Mouse (Mus musculus): ENCODE data around the gene Stat6.

Gene Stat6

DNA sequence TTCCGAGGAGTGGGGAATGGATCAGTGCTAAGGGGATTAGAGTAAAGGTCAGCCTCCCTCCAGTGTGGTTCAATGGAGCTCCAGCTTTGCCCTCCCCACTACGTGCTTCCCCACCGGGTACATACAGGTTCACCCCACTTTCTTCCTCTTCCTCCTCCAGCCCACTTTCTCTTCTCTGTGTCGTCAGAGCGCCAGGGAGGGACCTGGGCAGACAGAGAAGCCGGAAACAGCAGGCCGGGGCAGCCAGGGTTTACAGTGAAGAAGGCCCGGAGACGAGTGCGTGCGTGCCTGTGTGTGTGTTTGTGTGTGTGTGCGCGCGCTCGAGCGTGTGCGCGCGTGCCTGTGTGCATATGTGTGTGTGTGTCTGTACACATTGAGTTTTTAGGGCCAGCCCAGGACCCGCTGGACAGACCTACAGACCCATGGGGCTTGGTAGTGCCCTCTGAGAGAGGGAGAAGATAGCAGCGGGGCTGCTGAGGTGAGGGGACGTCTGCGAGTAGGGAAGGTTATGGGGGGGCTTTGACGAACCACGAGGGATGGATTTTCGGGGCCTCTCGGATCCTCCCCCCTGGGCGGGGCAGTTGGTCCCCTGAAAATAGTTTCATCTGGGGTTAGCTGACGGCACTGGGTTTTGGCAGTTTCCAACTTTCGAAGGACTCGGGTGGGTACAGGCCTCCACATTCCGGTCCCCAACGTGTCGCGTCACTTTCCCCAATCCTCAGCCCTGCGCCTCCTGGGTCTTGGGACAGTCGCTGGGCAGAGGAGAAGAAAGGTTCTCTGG, at the start of gene Stat6:
Gene Stat6 (plus strand): TSS at position 215 of the 781 bp plus-strand sequence.
- peak; percentile 67 to 82 for DNase-seq (ENCODE audit: low spot score in 2 of 2)

- DNase-seq (ENCODE audit: low spot score in 2 of 2): no peak
These were observed 48.4 kb upstream of the Stat6 start for GRCm38 (mm10) chr10:127594405-127594804.

DNA sequence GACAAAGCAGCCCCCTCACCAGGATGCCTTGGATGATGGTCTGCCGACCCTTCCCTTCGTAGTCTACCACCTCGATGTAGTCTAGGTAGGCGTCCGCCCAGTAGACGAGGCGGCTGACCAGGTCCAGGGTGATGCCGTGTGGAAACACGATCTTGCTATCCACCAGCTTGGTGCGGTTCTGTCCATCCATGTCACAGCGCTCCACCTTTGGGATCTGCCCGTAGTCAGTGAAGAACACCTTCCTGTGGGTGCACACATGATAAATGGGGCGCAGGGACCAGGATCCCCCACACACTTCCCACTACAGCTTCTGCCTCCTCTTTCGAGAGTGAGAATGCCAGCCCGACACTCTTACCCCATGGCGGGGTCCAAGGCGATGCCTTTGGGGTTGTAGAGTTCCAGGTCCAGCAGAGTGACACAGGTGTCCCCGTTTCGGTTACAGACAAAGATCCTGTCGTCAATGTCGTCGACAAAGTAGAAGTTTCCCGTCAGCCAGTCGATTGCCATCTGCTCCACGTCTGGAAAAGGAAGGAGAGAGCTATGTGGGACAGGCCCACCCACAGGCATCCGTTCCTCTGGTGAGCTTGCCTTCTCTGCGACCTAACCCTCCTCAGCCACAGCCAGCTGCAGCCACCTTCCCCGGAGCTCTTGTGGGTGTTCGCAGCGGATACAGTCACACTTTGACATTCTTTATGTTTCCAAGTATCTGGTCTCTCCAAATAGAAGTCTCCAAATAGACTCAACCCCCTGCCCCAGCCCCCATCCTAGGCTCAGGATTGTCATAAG, 47.7 kb upstream of the Stat6 start:
- no peak for DNase-seq (ENCODE audit: low spot score in 2 of 2)

GRCm38 (mm10) chr10:127596321-127596941, 46.4 kb upstream of the Stat6 start:
- DNase-seq (ENCODE audit: low spot score in 2 of 2): peak in 1 of 2 experiments; percentile 56

- no peak for DNase-seq (ENCODE audit: low spot score in 2 of 2)
These were observed 45.4 kb upstream of the Stat6 start for GRCm38 (mm10) chr10:127597311-127597901.

DNA sequence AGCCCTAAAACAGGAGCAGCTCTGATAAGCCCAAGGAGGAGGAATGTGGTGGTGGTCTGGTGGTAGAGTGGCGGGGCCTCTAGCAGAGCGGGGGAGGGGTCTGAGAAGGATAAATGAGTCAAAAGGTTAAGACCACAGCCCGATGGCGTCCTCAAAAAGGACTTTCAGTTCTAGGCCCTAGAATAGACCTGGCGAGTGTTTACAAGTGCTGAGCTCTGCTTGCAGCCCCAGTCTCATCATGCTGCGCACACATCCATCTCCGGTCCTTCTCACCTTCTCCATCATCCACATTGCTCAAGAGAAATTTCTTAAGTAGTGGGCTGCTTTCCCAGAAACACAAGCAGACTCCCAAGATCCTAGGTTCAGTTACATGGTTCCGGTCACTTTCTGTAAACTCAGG, 44.2 kb upstream of the Stat6 start:
- DNase-seq (ENCODE audit: low spot score in 2 of 2): no peak

GRCm38 (mm10) chr10:127599252-127599651, 43.5 kb upstream of the Stat6 start:
- no peak for DNase-seq (ENCODE audit: low spot score in 2 of 2)

- DNase-seq (ENCODE audit: low spot score in 2 of 2): peak in 1 of 2 experiments; percentile 79
These were observed 42.8 kb upstream of the Stat6 start for GRCm38 (mm10) chr10:127599779-127600541.

- no peak for DNase-seq (ENCODE audit: low spot score in 2 of 2)
These were observed 40.6 kb upstream of the Stat6 start for GRCm38 (mm10) chr10:127602194-127602593.

GRCm38 (mm10) chr10:127603437-127604371, 39.1 kb upstream of the Stat6 start:
- DNase-seq (ENCODE audit: low spot score in 2 of 2): no peak

- DNase-seq (ENCODE audit: low spot score in 2 of 2): no peak
These were observed 38.1 kb upstream of the Stat6 start for GRCm38 (mm10) chr10:127604465-127605250.

- no peak for DNase-seq (ENCODE audit: low spot score in 2 of 2)
These were observed 37.6 kb upstream of the Stat6 start for GRCm38 (mm10) chr10:127605251-127605547.

DNA sequence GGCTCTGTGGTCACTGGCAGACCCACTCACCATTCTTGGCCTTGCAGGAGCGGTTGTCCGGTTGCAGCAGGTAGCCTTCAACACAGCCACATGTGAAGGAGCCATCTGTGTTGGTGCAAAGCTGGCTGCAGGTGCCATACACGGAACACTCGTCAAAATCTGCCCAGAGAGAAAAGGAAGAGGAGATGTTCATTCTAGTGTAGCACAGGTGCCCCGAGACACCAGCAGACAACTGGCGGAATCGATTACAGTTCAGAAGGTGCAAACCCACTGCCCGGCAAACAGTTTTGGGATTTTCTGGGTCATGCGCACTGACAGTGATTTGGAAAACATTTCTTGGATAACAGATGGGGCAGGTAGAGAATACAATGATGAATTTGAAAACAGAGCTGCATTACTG, 37.0 kb upstream of the Stat6 start:
- no peak for DNase-seq (ENCODE audit: low spot score in 2 of 2)

GRCm38 (mm10) chr10:127607059-127607458, 35.7 kb upstream of the Stat6 start:
- DNase-seq (ENCODE audit: low spot score in 2 of 2): no peak

GRCm38 (mm10) chr10:127609415-127610065, 33.2 kb upstream of the Stat6 start:
- DNase-seq (ENCODE audit: low spot score in 2 of 2): no peak

GRCm38 (mm10) chr10:127610066-127610415, 32.7 kb upstream of the Stat6 start:
- no peak for DNase-seq (ENCODE audit: low spot score in 2 of 2)

DNA sequence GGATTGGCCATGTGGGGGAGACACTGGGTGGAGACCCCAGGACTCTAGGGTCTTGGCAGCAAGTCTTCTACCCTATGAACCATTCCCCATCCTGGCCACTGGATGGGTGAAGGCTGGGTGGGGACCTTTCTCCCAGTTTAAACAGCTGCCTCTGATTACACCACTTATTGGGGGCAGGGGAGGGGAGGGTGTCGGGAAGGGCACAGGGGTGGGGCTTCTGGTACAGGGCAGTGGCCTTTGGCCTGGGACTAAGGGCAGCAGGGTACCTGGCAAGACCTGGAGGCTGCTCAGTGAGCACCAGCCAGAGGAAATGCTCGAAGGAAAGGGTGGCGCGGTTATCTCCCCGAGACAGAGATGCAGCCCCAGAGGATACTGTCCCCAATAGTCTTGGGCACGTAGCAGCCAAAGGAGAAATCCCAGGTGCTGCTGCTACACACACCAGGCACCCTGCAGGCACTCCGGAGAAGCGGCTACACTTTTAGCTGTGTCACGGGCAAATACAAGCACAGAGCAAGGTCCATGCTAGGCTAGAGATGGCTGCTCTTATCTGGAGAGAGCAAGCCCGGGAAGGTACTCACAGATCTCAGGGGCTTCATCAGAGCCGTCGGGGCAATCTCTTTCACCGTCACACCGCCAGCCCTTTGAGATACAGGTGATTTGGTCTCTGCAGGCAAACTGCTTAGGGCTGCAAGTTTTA, 30.6 kb upstream of the Stat6 start:
- no peak for DNase-seq (ENCODE audit: low spot score in 2 of 2)

GRCm38 (mm10) chr10:127614236-127615033, 28.4 kb upstream of the Stat6 start:
- no peak for DNase-seq (ENCODE audit: low spot score in 2 of 2)
